Mouse (Mus musculus) heart, adult 2 months (tissue): ENCODE data around the gene 2200002D01Rik. TPM values are rescaled to one million over a fixed set of nuclear protein-coding genes. Genes with fewer than 3 reads are reported as not detected.
A peak's percentile ranks its signal among the peaks of the same experiment; 100 is the strongest.

ENCODE experiments used
- DNase-seq, 2 experiments: peaks; one replicate each; pipeline ENCODE4 v3.0.0; 2021
- H3K27ac ChIP-seq: fragments of 200-600 bp; 2 replicates; pipeline ENCODE4 v1.8.1; 2022
- H3K27me3 ChIP-seq: fragments of 200-500 bp; 2 replicates; pipeline ENCODE4 v1.6.1; 2012; ENCODE audit warnings: mild to moderate bottlenecking, low read length, inconsistent platforms, mixed read lengths; ENCODE audit not compliant: control insufficient read depth, insufficient read depth
- H3K36me3 ChIP-seq: fragments of 200-500 bp; 2 replicates; pipeline ENCODE4 v1.6.1; 2012; ENCODE audit warnings: low read length, inconsistent platforms; ENCODE audit not compliant: control insufficient read depth, insufficient read depth
- H3K4me1 ChIP-seq: fragments of 200-500 bp; 2 replicates; pipeline ENCODE4 v1.6.1; 2011; ENCODE audit warnings: low read length; ENCODE audit not compliant: control insufficient read depth, insufficient read depth
- H3K4me3 ChIP-seq: fragments of 200-600 bp; 2 replicates; pipeline ENCODE4 v1.8.1; 2022
- H3K79me2 ChIP-seq: fragments of 200-500 bp; replicated peaks from 2 replicates; pipeline ENCODE4 v1.6.1; 2012; ENCODE audit warnings: mild to moderate bottlenecking, inconsistent platforms, low read length, moderate library complexity, mixed read lengths; ENCODE audit not compliant: control insufficient read depth, insufficient read depth
- H3K9ac ChIP-seq: fragments of 200-500 bp; 2 replicates; pipeline ENCODE4 v1.6.1; 2012; ENCODE audit warnings: low read depth, mild to moderate bottlenecking, control low read depth, inconsistent platforms, low read length, mixed read lengths
- CTCF ChIP-seq: fragments of 200-600 bp; IDR thresholded peaks from 2 replicates; pipeline ENCODE4 v1.8.1; 2022; ENCODE audit warnings: antibody characterized with exemption, mild to moderate bottlenecking, moderate library complexity
- EP300 ChIP-seq: fragments of 200-500 bp; IDR thresholded peaks from 2 replicates; pipeline ENCODE4 v1.6.1; 2011; ENCODE audit warnings: low read depth, low read length, control low read depth; ENCODE audit not compliant: insufficient read depth
- POLR2A ChIP-seq: fragments of 200-500 bp; IDR thresholded peaks from 2 replicates; pipeline ENCODE4 v1.6.1; 2011; ENCODE audit warnings: mild to moderate bottlenecking, low read depth, low read length, control low read depth; ENCODE audit not compliant: insufficient read depth
- WGBS: fragments of 180-500 bp; shearing (Covaris S2); methylation state at CpG from one replicate; pipeline ENCODE4 v1.1.7; 2018; 5-methylcytosine and 5-hydroxymethylcytosine counted together
- intact Hi-C: fragments of 180-260 bp; cut with DNase I; formaldehyde crosslinking; loops from one replicate; pipeline ENCODE4 v1.15.1; 2025
- polyA plus RNA-seq: library from polyadenylated mRNA; depleted of rRNA; stranded (reverse); fragments of >200 nt; gene quantifications from 2 replicates; pipeline ENCODE4 v1.2.3, GENCODE M21; 2012
- total RNA-seq, 2 experiments: library from RNA; stranded (reverse); gene quantifications; 2 replicates each; pipeline ENCODE4 v1.2.3; 2021

The 2200002D01Rik gene
- total and polyA plus RNA-seq, 3 experiments = 0.98 to 2.0 (median 1.5) TPM

GRCm38 (mm10) chr7:29292458-29293098, 44.3 kb upstream of the 2200002D01Rik start:
- TF ChIP-seq EP300 = 0 out of 2 replicates have a peak, but pooled peaks have one; percentile 30
- no peak for TF ChIP-seq POLR2A
- Histone ChIP-seq H3K36me3 (no peaks in the 10 kb centered on the region), H3K27ac (peak overlapping the region; percentile 79), H3K4me1 (peaks cover 3% of the 10 kb centered on the region; the same call in 1 of the 2 replicates), H3K4me3 (no peak overlapping the region), H3K9ac (no peak overlapping the region), H3K79me2 (no peaks in the 10 kb centered on the region), H3K27me3 (no peaks in the 10 kb centered on the region)
- DNase-seq = peak; percentile 68 to 80
- intact Hi-C loops = no loop called here
- WGBS = 34% methylated on average over 8 of the region's 8 CpGs

- 32% methylated on average over 7 of the region's 7 CpGs for WGBS
- DNase-seq = peak in 1 of 2 experiments; percentile 42
- peak overlapping the region; percentile 79 for H3K27ac ChIP-seq
- H3K79me2 ChIP-seq = no peaks in the 10 kb centered on the region
- no peak overlapping the region for H3K4me3 ChIP-seq
- intact Hi-C loops = no loop called here
- H3K36me3 ChIP-seq = no peaks in the 10 kb centered on the region
- peaks cover 3% of the 10 kb centered on the region; the same call in 1 of the 2 replicates for H3K4me1 ChIP-seq
- H3K27me3 ChIP-seq = no peaks in the 10 kb centered on the region
- TF ChIP-seq CTCF (no peak), POLR2A (no peak), EP300 (no peak)
- H3K9ac ChIP-seq = peak overlapping the region; percentile 20
Observed at GRCm38 (mm10) chr7:29291616-29292457, 43.6 kb upstream of the 2200002D01Rik start.

GRCm38 (mm10) chr7:29290691-29291485, 42.6 kb upstream of the 2200002D01Rik start:
- Histone ChIP-seq H3K27ac (peak overlapping the region; percentile 67), H3K9ac (peak overlapping the region; percentile 20), H3K79me2 (no peaks in the 10 kb centered on the region), H3K4me3 (0 out of 2 replicates have a peak overlapping the region, but pooled peaks have one; percentile 8), H3K27me3 (no peaks in the 10 kb centered on the region), H3K36me3 (no peaks in the 10 kb centered on the region), H3K4me1 (peaks cover 3% of the 10 kb centered on the region; the same call in 1 of the 2 replicates)
- DNase-seq = no peak
- WGBS = 74% methylated on average over 11 of the region's 11 CpGs
- intact Hi-C loops = no loop called here
- TF ChIP-seq CTCF = no peak

- peak in 1 of 2 experiments; percentile 28 for DNase-seq
- Histone ChIP-seq H3K4me1 (peaks cover 3% of the 10 kb centered on the region; the same call in 1 of the 2 replicates), H3K27me3 (no peaks in the 10 kb centered on the region), H3K9ac (peak overlapping the region; percentile 47), H3K27ac (peak overlapping the region; percentile 71), H3K79me2 (no peaks in the 10 kb centered on the region), H3K4me3 (peak overlapping the region; percentile 59), H3K36me3 (no peaks in the 10 kb centered on the region)
- intact Hi-C loops = no loop called here
- 76% methylated on average over 6 of the region's 6 CpGs for WGBS
- TF ChIP-seq EP300 (0 out of 2 replicates have a peak, but pooled peaks have one; percentile 36), CTCF (no peak)
Observed at GRCm38 (mm10) chr7:29289856-29290255, 41.6 kb upstream of the 2200002D01Rik start.

- Histone ChIP-seq H3K4me3 (peak within 1 kb of the TSS; percentile 59), H3K36me3 (no peaks in the 10 kb centered on the region), H3K27ac (peak within 1 kb of the TSS; percentile 71), H3K4me1 (peaks cover 3% of the 10 kb centered on the region; the same call in 1 of the 2 replicates), H3K79me2 (no peaks in the 10 kb centered on the region), H3K27me3 (no peaks in the 10 kb centered on the region), H3K9ac (peak within 1 kb of the TSS; percentile 47)
- DNase-seq = peak; percentile 80 to 89
- intact Hi-C loops = no loop called here
- TF ChIP-seq POLR2A = peak; percentile 73
- no peak; the same call in none of the 2 replicates for TF ChIP-seq CTCF
- 2% methylated on average over 59 of the region's 59 CpGs for WGBS
Observed at GRCm38 (mm10) chr7:29288942-29289638, 40.8 kb upstream of the 2200002D01Rik start, which contains the start of gene Ppp1r14a. TSS of gene Ppp1r14a (plus strand) at chr7:29289308.
